ENCODE assay signal across 27 mouse cellular contexts in genomic region chr15:36975256-36975620, GRCm38 (mm10). TPM values are rescaled to one million over a fixed set of nuclear protein-coding genes. Genes with fewer than 3 reads are reported as not detected.
DNase-seq lines count a peak whose midpoint lies in the region; ATAC-seq and TF ChIP-seq lines count a peak whose summit lies in the region.
"Had no signal": no experiment of that assay in that cellular context is flagged by ENCODE, and none has a peak within 500 bp of the region (broad histone marks: within the 10 kb centered on the region; RNA-seq: fewer than 3 reads in every experiment).

No protein-coding gene starts in this region.

- TF ChIP-seq EP300 in liver, postnatal 0 days (IDR thresholded peaks at IDR 0.05; ENCODE audit: low read depth): no peak
- TF ChIP-seq EP300 in MEL (IDR thresholded peaks at IDR 0.05; ENCODE audit: low read depth in 1 of 2, low read length in 2 of 2): no peak

- no peak overlapping the region for H3K4me2 ChIP-seq in intestine, embryonic 15.5 days (replicated peaks)
- no peak overlapping the region for H3K4me2 ChIP-seq in intestine, postnatal 0 days (replicated peaks; ENCODE audit: low read depth)
- no peak overlapping the region for H3K4me2 ChIP-seq in liver, postnatal 0 days (ENCODE audit: low read depth, low read length)
- H3K4me2 ChIP-seq in liver, embryonic 12.5 days: no peak overlapping the region
- H3K4me2 ChIP-seq: forebrain, embryonic 13.5 days; heart, embryonic 11.5 days; heart, embryonic 15.5 days; hindbrain, embryonic 13.5 days had no signal

- no peaks in the 10 kb centered on the region for H3K9me3 ChIP-seq in intestine, embryonic 15.5 days
- H3K9me3 ChIP-seq in intestine, postnatal 0 days (ENCODE audit: control insufficient read depth): no peaks in the 10 kb centered on the region
- H3K9me3 ChIP-seq in liver, postnatal 0 days (ENCODE audit: low read length): no peaks in the 10 kb centered on the region
- no peaks in the 10 kb centered on the region for H3K9me3 ChIP-seq in liver, embryonic 12.5 days (replicated peaks)
- no peaks in the 10 kb centered on the region for H3K9me3 ChIP-seq in MEL (replicated peaks; ENCODE audit: insufficient read depth, low read length)
- H3K9me3 ChIP-seq: forebrain, embryonic 10.5 days; forebrain, embryonic 13.5 days; heart, embryonic 15.5 days; hindbrain, embryonic 10.5 days; hindbrain, embryonic 13.5 days had no signal

- no peak for TF ChIP-seq RAD21 in MEL (IDR thresholded peaks at IDR 0.05; ENCODE audit: low read depth, low read length)

- H3K9ac ChIP-seq in intestine, embryonic 15.5 days: no peak overlapping the region
- H3K9ac ChIP-seq in intestine, postnatal 0 days (ENCODE audit: low read depth, low read length): no peak overlapping the region
- H3K9ac ChIP-seq in liver, postnatal 0 days (replicated peaks): no peak overlapping the region
- no peak overlapping the region for H3K9ac ChIP-seq in liver, embryonic 12.5 days
- H3K9ac ChIP-seq in MEL (ENCODE audit: control insufficient read depth, low read depth, low read length, poor library complexity, severe bottlenecking): no peak overlapping the region
- H3K9ac ChIP-seq: forebrain, embryonic 13.5 days; heart, embryonic 15.5 days; hindbrain, embryonic 13.5 days had no signal

- no peaks in the 10 kb centered on the region for H3K79me2 ChIP-seq in MEL (ENCODE audit: control insufficient read depth, insufficient read depth, low read length, poor library complexity)

- no peak for DNase-seq in liver, postnatal 0 days
- DNase-seq in MEL (ENCODE audit: low read depth, low spot score): no peak
- no peak for DNase-seq in kidney, postnatal 36 days
- no peak for DNase-seq in layer of hippocampus, postnatal 14 days (ENCODE audit: low spot score in 2 of 2)
- DNase-seq: adrenal gland, postnatal 10 days; adrenal gland, postnatal 36 days; B cell, adult 2 months; cerebellum, adult 18-20 months; cerebellum, adult 9-10 months; cerebellum, postnatal 14 days; gastrocnemius, postnatal 10 days; gastrocnemius, postnatal 36 days; heart, adult 2 months; heart, postnatal 10 days; heart, postnatal 36 days had no signal

- H3K4me3 ChIP-seq in intestine, embryonic 15.5 days (replicated peaks): no peak overlapping the region
- no peak overlapping the region for H3K4me3 ChIP-seq in intestine, postnatal 0 days (ENCODE audit: low read depth, low read length)
- no peak overlapping the region for H3K4me3 ChIP-seq in liver, postnatal 0 days (ENCODE audit: low read depth, low read length)
- no peak overlapping the region for H3K4me3 ChIP-seq in liver, embryonic 12.5 days
- no peak overlapping the region for H3K4me3 ChIP-seq in MEL (ENCODE audit: control insufficient read depth in 1 of 2, insufficient read depth in 1 of 2, low read depth in 2 of 2, low read length in 2 of 2)
- H3K4me3 ChIP-seq: forebrain, embryonic 10.5 days; forebrain, embryonic 13.5 days; heart, adult 2 months; heart, embryonic 15.5 days; hindbrain, embryonic 10.5 days; hindbrain, embryonic 13.5 days had no signal

- H3K27ac ChIP-seq in intestine, embryonic 15.5 days: no peak overlapping the region
- H3K27ac ChIP-seq in intestine, postnatal 0 days (ENCODE audit: low read depth, low read length): no peak overlapping the region
- no peak overlapping the region for H3K27ac ChIP-seq in liver, postnatal 0 days (ENCODE audit: low read depth)
- H3K27ac ChIP-seq in liver, embryonic 12.5 days: no peak overlapping the region
- no peak overlapping the region for H3K27ac ChIP-seq in MEL (ENCODE audit: control insufficient read depth, low read depth, low read length)
- H3K27ac ChIP-seq: forebrain, embryonic 10.5 days; forebrain, embryonic 13.5 days; heart, adult 2 months; heart, embryonic 15.5 days; hindbrain, embryonic 10.5 days; hindbrain, embryonic 13.5 days had no signal

- H3K4me1 ChIP-seq in intestine, embryonic 15.5 days (replicated peaks): peaks cover 16% of the 10 kb centered on the region
- 0 out of 2 replicates have a peak, but pooled peaks cover 8% of the 10 kb centered on the region for H3K4me1 ChIP-seq in intestine, postnatal 0 days (replicated peaks; ENCODE audit: control insufficient read depth, insufficient read depth, low read length)
- H3K4me1 ChIP-seq in liver, postnatal 0 days (ENCODE audit: insufficient read depth): peaks cover 31% of the 10 kb centered on the region
- peaks cover 40% of the 10 kb centered on the region for H3K4me1 ChIP-seq in liver, embryonic 12.5 days
- H3K4me1 ChIP-seq in MEL (ENCODE audit: control insufficient read depth in 1 of 2, insufficient read depth in 2 of 2, low read length in 2 of 2): peaks cover 14 to 22% of the 10 kb centered on the region in 2 experiments

- H3K27me3 ChIP-seq in intestine, embryonic 15.5 days (replicated peaks): no peaks in the 10 kb centered on the region
- no peaks in the 10 kb centered on the region for H3K27me3 ChIP-seq in intestine, postnatal 0 days (replicated peaks; ENCODE audit: control insufficient read depth, insufficient read depth, low read length)
- no peaks in the 10 kb centered on the region for H3K27me3 ChIP-seq in liver, postnatal 0 days (ENCODE audit: insufficient read depth, low read length)
- peaks cover 4% of the 10 kb centered on the region; the same call in 1 of the 2 replicates for H3K27me3 ChIP-seq in liver, embryonic 12.5 days (replicated peaks)
- no peaks in the 10 kb centered on the region for H3K27me3 ChIP-seq in MEL (ENCODE audit: control insufficient read depth in 1 of 2, insufficient read depth in 2 of 2, low read length in 2 of 2)
- H3K27me3 ChIP-seq: forebrain, embryonic 13.5 days; heart, embryonic 15.5 days; hindbrain, embryonic 13.5 days; Patski had no signal

- TF ChIP-seq CTCF in intestine, postnatal 0 days (IDR thresholded peaks at IDR 0.05; ENCODE audit: low read depth): no peak
- no peak for TF ChIP-seq CTCF in liver, postnatal 0 days (IDR thresholded peaks at IDR 0.05; ENCODE audit: low read depth)
- no peak for TF ChIP-seq CTCF in MEL (IDR thresholded peaks at IDR 0.05 in 2 of 3, conservative IDR thresholded peaks at IDR 0.05 in 1 of 3; ENCODE audit: control insufficient read depth in 1 of 3, insufficient read depth in 1 of 3, low read depth in 2 of 3, low read length in 3 of 3, poor library complexity in 1 of 3, severe bottlenecking in 1 of 3)

- no peak for TF ChIP-seq POLR2A in MEL (IDR thresholded peaks at IDR 0.05; ENCODE audit: control insufficient read depth in 1 of 2, insufficient read depth in 1 of 2, low read depth in 1 of 2, low read length in 2 of 2, poor library complexity in 1 of 2)

- H3K36me3 ChIP-seq in intestine, embryonic 15.5 days: no peaks in the 10 kb centered on the region
- no peaks in the 10 kb centered on the region for H3K36me3 ChIP-seq in intestine, postnatal 0 days (ENCODE audit: control insufficient read depth, insufficient read depth)
- no peaks in the 10 kb centered on the region for H3K36me3 ChIP-seq in liver, postnatal 0 days (replicated peaks; ENCODE audit: insufficient read depth, low read length)
- no peaks in the 10 kb centered on the region for H3K36me3 ChIP-seq in liver, embryonic 12.5 days
- peaks cover 0 to 20% of the 10 kb centered on the region in 2 experiments; a peak in 2 of 4 replicates for H3K36me3 ChIP-seq in MEL (ENCODE audit: control insufficient read depth in 1 of 2, insufficient read depth in 2 of 2, low read length in 2 of 2)
- H3K36me3 ChIP-seq: forebrain, embryonic 10.5 days; heart, embryonic 15.5 days; hindbrain, embryonic 10.5 days; hindbrain, embryonic 13.5 days had no signal

- WGBS in intestine, embryonic 15.5 days: 61% methylated on average over 2 of the region's 2 CpGs
- WGBS in intestine, postnatal 0 days: 47% methylated on average over 2 of the region's 2 CpGs
- 59% methylated on average over 2 of the region's 2 CpGs for WGBS in liver, postnatal 0 days (ENCODE audit: insufficient replicate concordance)
- WGBS in liver, embryonic 12.5 days (ENCODE audit: insufficient replicate concordance): 55% methylated on average over 2 of the region's 2 CpGs

- ATAC-seq in intestine, embryonic 15.5 days: peak; percentile 40; the same call in 1 of the 2 replicates
- ATAC-seq in intestine, postnatal 0 days: no peak; the same call in 1 of the 2 replicates
- peak; percentile 21 for ATAC-seq in liver, postnatal 0 days
- ATAC-seq in liver, embryonic 12.5 days: no peak
- ATAC-seq: forebrain, embryonic 13.5 days; forebrain, embryonic 16.5 days; hindbrain, embryonic 16.5 days; Patski had no signal

TF ChIP-seq in MEL, 35 proteins besides CTCF, POLR2A, EP300 and RAD21:
- TF ChIP-seq RCOR1 (IDR thresholded peaks at IDR 0.05; ENCODE audit: low read depth, low read length) (no peak), MEF2A (IDR thresholded peaks at IDR 0.05; ENCODE audit: extremely low read depth, insufficient replicate concordance, low read depth, low read length, poor library complexity, severe bottlenecking) (0 out of 2 replicates have a peak, but pooled peaks have one; percentile 4)

RNA-seq across cellular contexts. Expression of gene Zfp706, which starts 32.3 kb away (rescaled TPM):
- polyA plus RNA-seq in intestine, embryonic 15.5 days (2015; fragmentation: Nextera tagmentation; extraction: Ambion mirVana): 544 and 685 TPM in 2 replicates
- polyA plus RNA-seq in intestine, postnatal 0 days (2015; fragmentation: Nextera tagmentation; extraction: Ambion mirVana): 609 and 618 TPM in 2 replicates
- 234 and 251 TPM in 2 replicates for polyA plus RNA-seq in liver, postnatal 0 days (2015; fragmentation: Nextera tagmentation; extraction: Ambion mirVana)
- polyA plus RNA-seq in liver, embryonic 12.5 days (2016; fragmentation: Nextera tagmentation; extraction: Ambion mirVana): 301 and 318 TPM in 2 replicates
- 64.0 and 66.3 TPM in 2 replicates for total RNA-seq in MEL (2012; rRNA removed)
- 100 to 1,000 TPM in 1 of 2 experiments, 10 to 100 TPM in 1; 33.1 to 261 TPM for polyA plus RNA-seq in MEL (2012; ENCODE audit: insufficient read depth in 1 of 2, insufficient read length in 2 of 2, low read depth in 1 of 2, low replicate concordance in 2 of 2, missing spikeins in 1 of 2)
- total RNA-seq in layer of hippocampus, postnatal 14 days (2021): 100 to 1,000 TPM; 293 to 299 TPM

Comparison
In these comparisons a context has a peak if more than half of its experiments do, and no peak if none do; other contexts are left out.
1. ATAC-seq: peak in intestine, embryonic 15.5 days (single experiment) and liver, postnatal 0 days (single experiment); none in intestine, postnatal 0 days (single experiment) and liver, embryonic 12.5 days (single experiment).